Mouse (Mus musculus): ENCODE measurements around the gene Otub2.

The Otub2 gene

DNA sequence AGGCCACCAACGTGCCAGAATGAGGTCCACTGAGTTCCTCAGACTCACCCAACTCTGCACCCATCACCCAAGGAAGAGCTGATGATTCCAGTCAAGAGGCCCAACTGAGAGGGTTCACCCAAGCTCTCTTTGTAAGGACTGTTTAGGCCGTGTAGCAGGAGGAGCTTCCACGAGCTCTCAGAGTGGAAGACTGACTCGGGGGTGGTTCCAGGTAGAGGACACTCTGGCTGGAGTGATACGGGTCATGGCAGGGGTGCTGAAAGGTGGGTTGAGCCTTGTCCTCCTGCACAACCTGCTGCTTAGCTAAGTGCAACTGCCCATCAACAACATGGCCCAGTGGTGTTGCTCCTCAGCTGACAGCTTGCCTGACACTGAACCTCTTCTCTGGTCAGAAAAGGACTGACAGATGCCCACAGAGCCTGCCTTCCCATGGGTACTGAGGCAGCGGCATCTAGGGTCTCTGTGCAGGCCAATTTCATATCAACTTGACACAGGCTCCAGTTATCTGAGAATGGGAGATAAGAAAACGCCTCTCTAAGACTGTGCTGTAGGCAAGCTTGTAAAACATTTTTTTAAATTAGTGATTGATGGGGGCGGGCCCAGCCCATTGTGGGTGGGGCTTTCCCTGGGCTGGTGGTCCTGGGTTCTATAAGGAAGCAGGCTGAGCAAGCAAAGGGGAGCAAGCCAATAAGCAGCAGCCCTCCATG, 14.8 kb upstream of the Otub2 start:
- DNase-seq (ENCODE audit: low read depth), result no peak

DNA sequence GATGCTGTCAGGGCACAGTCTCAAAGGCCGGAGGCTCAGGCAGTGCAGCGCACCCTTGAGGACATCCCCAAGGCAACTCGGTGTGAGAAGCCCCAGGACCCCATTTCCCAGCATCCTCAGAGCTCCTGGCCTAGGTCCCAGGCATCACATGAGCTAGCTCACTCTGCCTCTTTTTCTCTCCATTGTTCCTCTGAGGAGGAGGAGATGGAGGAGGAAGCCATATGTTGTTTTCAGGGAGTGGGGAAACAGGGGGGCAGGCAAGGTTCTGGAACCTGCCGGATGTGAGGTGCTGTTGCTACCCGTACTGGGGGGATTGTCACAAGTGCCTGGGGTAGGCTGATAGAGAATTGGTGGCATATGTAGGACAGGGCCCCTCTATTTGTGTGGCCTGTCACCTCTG, 12.4 kb upstream of the Otub2 start:
- DNase-seq (ENCODE audit: low read depth), result no peak

DNA sequence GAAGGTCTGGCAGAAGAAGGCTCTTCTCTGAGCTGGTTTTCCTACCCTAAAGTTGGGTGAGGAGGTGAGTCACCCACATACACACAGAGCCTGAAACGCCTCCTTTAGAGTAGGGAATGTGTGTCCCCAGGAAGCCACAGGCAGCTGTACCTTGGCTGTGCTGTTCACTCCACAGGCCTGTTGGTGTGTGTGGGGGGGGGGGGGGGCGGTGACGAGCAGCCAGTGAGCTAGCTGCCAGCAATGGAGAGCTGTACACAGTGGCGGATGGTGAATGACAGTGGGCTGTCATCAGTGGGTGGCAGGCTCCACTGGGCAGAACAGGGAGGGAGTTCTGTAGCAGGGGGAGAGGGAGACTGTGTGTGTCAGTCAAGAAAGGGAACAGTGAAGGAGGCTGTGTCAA, 11.7 kb upstream of the Otub2 start:
- DNase-seq (ENCODE audit: low read depth), result no peak

DNA sequence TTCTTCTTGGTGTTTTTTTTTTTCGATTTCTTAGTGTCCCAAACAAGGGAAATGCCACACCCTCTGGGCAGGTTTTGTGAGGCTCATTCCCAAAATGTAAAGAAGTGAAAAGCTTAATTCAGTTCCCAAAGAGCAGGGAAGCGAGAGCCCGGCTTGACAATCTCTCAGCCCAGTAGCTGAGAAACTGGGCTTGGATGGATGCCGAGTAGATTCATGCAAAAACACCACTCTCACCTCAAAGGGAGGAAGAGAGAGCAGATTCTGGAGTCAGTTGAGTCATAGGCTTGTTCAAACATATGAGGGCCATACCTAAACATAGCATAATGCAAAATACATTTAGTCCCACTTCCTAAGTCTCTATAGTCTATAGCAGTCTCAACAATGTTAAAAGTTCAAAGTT, 8.3 kb upstream of the Otub2 start:
- DNase-seq (ENCODE audit: low read depth), result no peak

- no peak for DNase-seq (ENCODE audit: low read depth)
Measured at GRCm38 (mm10) chr12:103389348-103389727, 856 bp downstream of the Otub2 start.

GRCm38 (mm10) chr12:103389982-103390381, 1.5 kb downstream of the Otub2 start:
- no peak for DNase-seq (ENCODE audit: low read depth)

DNA sequence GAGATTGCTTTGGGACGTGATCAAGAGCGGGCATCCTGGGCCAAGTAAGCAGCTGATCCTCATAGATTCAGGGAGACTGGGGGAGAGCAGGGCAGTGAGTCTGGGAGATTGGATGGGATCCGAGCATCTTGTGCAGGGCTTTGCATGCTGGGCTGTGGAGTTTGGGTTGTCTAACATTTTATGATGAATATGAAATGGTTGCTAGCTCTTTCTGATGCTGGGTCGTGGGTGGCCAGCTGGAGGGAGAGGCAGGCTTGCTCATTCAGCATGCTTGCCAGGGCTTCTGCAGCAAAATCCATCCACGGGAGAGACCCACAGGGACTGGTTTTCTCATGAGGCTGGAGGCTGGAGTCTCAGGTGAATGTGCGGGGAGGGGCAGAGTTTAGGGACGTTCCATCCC, 2.6 kb downstream of the Otub2 start:
- DNase-seq (ENCODE audit: low read depth), result no peak

GRCm38 (mm10) chr12:103393528-103393927, 5.0 kb downstream of the Otub2 start:
- no peak for DNase-seq (ENCODE audit: low read depth)

- no peak for DNase-seq (ENCODE audit: low read depth)
Measured at GRCm38 (mm10) chr12:103395486-103396275, 7.2 kb downstream of the Otub2 start.

- no peak for DNase-seq (ENCODE audit: low read depth)
Measured at GRCm38 (mm10) chr12:103396751-103397150, 8.3 kb downstream of the Otub2 start.

DNA sequence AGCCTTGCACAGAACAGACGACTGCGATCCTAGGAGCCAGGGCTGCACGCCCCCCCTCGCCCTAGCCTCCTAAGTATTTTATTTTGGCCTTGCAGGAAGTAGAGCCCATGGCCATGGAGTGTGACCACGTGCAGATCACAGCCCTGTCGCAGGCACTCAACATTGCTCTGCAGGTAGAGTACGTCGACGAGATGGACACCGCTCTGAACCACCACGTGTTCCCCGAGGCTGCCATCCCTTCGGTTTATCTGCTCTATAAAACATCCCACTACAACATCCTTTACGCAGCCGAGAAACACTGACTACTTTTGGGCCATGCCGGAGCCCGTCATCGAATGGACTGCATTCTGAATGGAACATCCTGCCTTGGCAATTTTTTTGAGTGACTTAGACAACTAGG, 15.6 kb downstream of the Otub2 start:
- no peak for DNase-seq (ENCODE audit: low read depth)

DNA sequence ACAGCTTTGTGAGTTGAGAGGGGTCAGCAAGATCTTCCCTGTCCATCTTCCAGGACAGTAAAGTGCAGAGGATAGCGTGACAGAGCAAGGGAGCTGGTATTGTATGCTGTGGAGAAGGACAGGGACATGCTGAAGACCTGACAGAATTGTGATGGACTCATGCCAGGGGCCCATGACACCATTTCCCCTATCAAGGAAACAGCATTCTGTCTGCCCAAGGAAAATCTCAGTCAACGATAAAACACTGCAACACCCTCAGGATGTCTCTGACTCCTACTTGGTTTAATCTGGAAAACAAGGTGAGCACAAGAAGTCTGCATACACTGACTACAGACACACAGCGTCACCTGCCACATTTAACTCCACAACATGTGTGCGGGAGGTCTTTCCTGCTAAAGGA, 19.2 kb downstream of the Otub2 start, which contains the start of gene 9330161L09Rik:
9330161L09Rik (minus strand) TSS at position 101 of the 400 bp plus-strand sequence.
- DNase-seq (ENCODE audit: low read depth), result no peak

GRCm38 (mm10) chr12:103408144-103408543, 19.7 kb downstream of the Otub2 start:
- DNase-seq (ENCODE audit: low read depth), result no peak

DNA sequence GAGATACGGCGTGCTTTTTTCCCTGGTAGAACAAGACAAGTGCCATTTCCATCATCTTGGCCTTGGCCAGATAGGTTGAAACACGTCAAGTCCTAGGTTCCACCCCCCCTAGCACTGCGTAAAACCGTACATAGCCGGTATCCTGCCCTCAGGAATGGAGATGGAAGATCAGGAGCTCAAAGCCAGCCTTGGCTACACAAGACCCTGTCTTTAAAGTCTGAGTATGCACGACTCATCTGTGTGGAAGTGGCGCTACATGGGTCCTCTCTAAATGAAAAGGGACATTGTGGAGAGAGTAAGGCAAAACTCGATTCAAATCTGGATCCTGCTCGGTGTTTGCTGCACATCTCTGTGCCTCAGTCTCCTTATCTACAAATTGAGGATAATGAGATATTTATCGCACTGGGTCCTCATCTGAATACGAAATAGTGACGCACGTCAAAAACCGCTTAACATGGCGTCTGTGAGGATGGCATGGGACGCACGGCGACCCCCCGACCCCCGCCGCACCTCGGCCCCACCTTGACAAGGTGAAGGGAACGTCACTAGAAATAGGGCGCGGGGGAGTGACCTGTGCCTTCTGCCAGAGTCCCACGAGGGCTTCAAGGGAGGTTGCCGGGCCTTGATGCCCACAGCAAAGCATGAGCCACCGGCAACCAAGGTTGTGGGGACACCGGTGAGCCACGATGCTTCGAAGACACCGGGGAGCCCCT, 36.7 kb downstream of the Otub2 start:
- no peak for DNase-seq (ENCODE audit: low read depth)

DNA sequence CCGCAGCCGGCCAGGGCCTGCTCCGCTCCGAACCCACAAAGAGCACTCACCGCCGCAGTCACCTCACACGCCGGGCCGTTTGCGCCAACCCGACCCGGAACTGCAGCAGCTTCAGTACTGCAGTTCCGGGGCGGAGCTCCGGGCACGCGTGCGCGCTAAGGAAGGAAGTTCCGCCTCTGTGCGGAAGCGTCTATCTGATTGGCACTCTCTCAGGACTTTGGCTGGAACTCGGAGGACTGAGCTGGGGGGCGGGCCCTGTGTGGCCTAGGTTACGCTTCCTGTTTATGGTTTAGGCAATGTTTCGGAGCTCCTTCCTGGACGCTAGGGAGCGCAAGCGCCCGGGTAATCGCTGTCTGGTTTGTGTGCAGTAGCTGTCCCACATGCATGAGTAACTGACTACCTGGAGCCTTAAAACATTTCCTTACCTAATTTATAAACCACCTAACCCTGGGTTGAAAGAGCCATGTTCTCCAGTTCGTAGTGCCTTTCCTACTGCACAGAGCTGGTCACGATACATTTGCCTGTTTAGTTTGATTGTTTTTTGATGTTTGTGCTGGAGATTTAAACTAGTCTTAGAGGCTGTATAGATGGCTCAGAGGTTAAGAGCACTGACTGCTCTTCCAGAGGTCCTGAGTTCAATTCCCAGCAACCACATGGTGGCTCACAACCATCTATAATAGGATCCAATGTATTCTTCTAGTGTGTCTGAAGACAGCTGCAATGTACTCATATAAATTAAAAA, 37.4 kb downstream of the Otub2 start, which contains the start of gene Ddx24:
Ddx24 (minus strand) TSS at position 102 of the 742 bp plus-strand sequence.
- DNase-seq (ENCODE audit: low read depth), result peak; percentile 98

- DNase-seq (ENCODE audit: low read depth), result no peak
Measured at GRCm38 (mm10) chr12:103426710-103427109, 38.2 kb downstream of the Otub2 start.

GRCm38 (mm10) chr12:103433430-103433829, 44.9 kb downstream of the Otub2 start:
- peak; percentile 64 for DNase-seq (ENCODE audit: low read depth)

- DNase-seq (ENCODE audit: low read depth), result peak; percentile 93
Measured at GRCm38 (mm10) chr12:103433986-103434731, 45.7 kb downstream of the Otub2 start, which contains the start of gene Ifi27. Ifi27 (plus strand) TSS chr12:103434211.

- no peak for DNase-seq (ENCODE audit: low read depth)
Measured at GRCm38 (mm10) chr12:103434861-103435260, 46.4 kb downstream of the Otub2 start.

- DNase-seq (ENCODE audit: low read depth), result no peak
Measured at GRCm38 (mm10) chr12:103437601-103438000, 49.1 kb downstream of the Otub2 start.

GRCm38 (mm10) chr12:103443524-103443923, 55.0 kb downstream of the Otub2 start, which contains the start of gene Ifi27l2a:
Ifi27l2a (minus strand) TSS chr12:103443680.
- DNase-seq (ENCODE audit: low read depth), result no peak

Measured in fibroblast of lung, adult 2 months (primary cell).